Mouse (Mus musculus) spleen, postnatal 10 days (tissue): ENCODE data around the gene Carhsp1.

Experiments used
- DNase-seq, 2 experiments: peaks; one replicate each; pipeline ENCODE4 v3.0.0; 2021 to 2022; ENCODE audit warnings: low spot score in 2 of 2

Gene Carhsp1

GRCm38 (mm10) chr16:8639466-8640191 is 32.3 kb downstream of the Carhsp1 start:
- DNase-seq, result no peak

DNA sequence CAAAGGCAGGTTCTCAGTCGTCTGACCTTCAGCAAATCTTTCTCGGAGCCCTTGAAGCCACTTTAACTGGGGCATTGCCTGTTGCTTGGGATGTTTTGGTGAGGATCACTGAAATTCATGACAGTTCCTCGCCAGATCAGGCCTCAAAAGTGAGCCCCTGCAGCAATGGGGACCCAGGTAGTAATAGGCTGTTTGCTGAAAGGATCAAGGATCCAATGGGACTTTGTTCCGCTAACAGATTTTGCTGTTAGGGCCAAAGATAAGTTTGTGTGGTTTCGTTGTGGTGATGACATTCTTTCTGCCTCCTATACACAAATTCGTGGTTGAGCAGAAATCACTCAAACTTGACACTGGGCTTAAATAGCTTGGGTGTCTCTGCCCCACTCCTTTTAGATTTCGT is 33.8 kb downstream of the Carhsp1 start:
- DNase-seq, result no peak

GRCm38 (mm10) chr16:8637217-8638051 is 34.5 kb downstream of the Carhsp1 start, which contains the start of the genes Pmm2 and Tmem186:
Gene Pmm2, plus strand, starts transcription at chr16:8637674.
Gene Tmem186, minus strand, starts transcription at chr16:8637712.
- DNase-seq, result peak; percentile 86 to 91

DNA sequence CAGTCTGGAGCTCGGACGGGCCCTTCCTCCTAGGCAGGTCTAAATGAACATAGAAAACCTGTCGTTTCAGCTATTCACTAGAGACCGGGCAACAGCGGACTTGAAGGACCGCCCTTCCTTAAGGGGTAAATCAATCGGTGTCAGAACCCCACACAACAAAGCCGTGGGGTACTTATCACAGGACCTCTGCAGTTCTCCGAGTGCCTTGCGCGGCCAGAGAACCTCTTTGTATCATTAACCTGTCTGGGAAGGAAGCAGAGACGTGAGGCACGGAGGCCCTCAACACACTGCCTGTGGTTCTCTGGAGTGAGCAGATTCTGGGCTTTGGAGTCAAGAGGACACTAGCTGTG is 35.1 kb downstream of the Carhsp1 start:
- DNase-seq, result no peak

DNA sequence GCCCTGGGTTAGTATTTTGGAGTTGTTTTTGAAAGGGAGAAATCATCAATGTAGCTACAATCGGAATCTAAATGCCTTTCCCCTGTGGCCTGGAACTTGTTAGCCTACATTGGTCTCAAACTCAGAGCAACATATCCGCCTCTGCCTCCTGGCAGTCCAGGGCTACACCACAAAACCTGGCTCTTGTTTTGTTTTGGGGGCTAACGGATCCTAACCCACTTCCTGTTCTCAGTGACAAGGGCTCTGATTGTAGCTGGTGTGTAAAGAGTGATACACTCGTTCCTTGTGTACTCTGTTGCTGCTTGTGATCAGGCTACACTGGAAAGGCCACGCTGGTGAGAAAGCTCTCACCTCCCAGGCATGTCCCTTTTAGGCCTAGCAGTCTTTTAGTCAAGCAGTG is 40.5 kb downstream of the Carhsp1 start:
- no peak for DNase-seq

GRCm38 (mm10) chr16:8630419-8630818 is 41.5 kb downstream of the Carhsp1 start:
- no peak for DNase-seq

DNA sequence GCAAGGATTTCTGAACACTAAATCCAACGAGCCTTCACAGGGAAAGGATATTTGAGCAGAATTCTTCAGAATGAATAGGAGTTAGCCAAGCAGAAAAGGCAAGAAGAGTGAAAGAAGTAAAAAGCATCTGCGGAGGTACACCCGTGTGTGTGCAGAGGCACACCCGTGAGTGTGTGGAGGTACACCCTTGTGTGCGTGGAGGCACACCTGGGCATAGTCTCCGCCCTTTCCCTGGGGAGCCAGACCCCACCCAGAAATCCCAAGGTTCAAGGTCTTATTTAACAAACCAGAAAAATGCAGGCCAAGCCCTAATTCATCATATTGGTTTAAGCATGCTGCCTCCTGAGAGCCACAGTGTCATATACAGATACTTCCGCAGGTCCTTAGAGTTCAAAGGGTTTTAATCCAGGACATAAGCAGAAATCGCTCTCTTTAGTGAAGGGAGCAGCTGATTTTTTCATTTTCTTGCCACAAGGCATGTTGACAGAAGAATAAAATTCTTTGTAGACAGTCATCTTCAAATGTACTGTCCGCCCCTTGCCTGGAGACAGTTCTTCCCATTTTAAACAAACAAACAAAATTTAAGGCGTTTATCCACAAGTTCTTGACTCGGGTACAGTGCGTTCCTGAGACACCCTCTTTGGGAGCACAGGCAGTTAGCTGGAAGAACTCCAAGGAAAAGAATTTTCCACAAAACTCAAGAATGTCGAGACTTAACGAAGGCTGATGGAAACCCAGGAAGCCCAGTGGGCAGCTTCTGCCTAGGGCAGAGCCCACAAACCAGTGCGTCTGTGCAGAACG is 51.4 kb downstream of the Carhsp1 start:
- no peak for DNase-seq

DNA sequence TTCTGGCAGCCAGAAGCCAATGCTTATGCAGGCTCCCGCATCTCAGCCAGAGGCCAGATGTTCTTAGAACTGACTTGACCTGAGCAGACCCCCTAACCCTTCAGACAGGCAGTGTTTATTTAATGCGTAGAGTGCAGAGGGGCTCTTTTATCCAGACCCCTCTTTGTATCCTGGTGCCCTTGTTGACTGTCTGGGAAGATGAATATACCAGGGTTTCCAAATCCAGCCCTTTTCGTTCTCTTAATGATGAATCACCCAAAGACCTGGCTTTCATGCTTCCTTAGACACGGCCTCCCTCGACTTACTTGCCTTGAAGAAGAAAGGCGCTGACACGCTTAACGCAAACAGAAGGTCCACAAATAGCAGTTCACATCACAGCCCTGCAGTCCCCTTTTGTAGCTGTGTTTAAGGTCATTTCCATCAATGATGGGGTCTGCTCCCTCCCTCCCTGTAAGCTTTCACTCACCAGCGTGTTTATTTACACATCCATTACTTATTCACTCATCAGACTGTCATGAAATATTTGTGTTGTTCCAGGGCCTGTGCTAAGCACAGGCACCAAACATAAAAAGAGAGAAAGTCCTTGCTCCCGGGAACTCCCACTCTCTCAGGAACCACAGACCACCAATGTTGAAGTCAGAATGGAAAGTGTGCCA is 52.2 kb downstream of the Carhsp1 start:
- no peak for DNase-seq

- DNase-seq, result no peak
Measured at GRCm38 (mm10) chr16:8613447-8613846, 58.5 kb downstream of the Carhsp1 start.

GRCm38 (mm10) chr16:8613039-8613438 is 58.9 kb downstream of the Carhsp1 start:
- peak; percentile 28 to 32 for DNase-seq

DNA sequence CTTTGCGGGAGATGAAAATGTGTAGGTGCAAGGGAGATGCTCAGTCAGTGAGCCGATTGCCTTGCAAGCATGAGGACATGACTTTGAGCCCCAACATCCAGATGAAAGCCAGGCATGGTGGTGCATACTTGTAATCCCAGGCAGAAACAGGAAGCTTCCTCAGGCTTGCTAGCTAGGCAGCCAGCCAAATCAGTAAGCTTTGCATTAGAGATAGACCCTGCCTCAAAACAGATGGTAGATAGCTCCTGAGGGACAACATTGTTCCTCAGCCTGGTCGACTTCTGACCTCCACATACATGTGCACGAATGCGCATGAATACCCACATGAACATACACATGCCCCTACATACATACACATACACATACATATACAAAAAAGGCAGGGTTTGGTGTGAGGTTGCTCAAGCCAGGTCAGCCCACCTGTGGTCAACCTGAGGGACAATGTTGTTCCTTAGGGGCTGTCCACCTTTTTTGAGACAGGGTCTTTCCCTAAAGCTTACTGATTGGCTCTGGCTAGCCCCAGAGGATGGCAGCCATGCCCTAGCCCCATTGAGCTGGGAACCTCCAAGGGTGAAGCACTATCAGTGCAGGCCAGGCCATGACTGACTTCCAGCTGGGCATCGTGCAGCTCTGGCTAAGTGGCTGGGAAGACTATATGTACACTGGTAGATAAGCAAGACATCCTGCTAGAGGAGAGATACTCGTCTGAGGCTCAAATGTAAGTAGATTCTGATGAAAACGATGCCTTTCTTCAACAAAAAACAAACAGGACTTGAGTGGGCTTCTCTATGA is 59.5 kb downstream of the Carhsp1 start:
- DNase-seq, result peak; percentile 33 to 74

DNA sequence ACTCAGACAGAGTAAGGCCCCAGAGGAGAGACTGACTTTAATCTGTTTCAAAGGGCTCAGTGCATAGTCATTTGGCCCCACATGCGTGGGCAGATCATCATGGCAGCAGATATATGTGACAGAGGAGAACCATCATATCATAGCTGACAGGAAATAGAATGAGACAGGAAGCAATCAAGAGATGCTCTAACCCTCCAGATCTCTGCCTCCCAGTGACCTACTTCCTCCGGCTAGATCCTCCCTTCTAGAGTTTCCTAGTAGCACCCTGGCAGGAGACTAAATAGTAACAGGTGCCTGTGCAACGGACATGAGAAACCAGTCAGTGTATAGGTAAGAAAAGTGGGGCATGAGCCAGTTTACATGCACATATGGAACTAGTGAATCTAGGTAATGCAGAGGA is 61.6 kb downstream of the Carhsp1 start:
- no peak for DNase-seq
